Mouse (Mus musculus) lung, embryonic 16.5 days (tissue): ENCODE data around the gene Glyat. TPM values are rescaled to one million over a fixed set of nuclear protein-coding genes. Genes with fewer than 3 reads are reported as not detected.
A peak's percentile ranks its signal among the peaks of the same experiment; 100 is the strongest.

Source experiments
- ATAC-seq: fragments of 200-750 bp; cut with Nextera tagmentation; 2 replicates; pipeline ENCODE4 v1.8.0; 2017; ENCODE audit warnings: low read depth, mild to moderate bottlenecking, moderate library complexity
- H3K27ac ChIP-seq: fragments of 300-500 bp; sonication (generic); 2 replicates; pipeline ENCODE4 v1.5.1; 2014; ENCODE audit warnings: mild to moderate bottlenecking, control low read depth, low read length
- H3K27me3 ChIP-seq: fragments of 300-500 bp; sonication (generic); 2 replicates; pipeline ENCODE4 v1.6.1; 2014; ENCODE audit warnings: low read depth, low read length, mixed read lengths; ENCODE audit not compliant: control insufficient read depth, insufficient read depth
- H3K36me3 ChIP-seq: fragments of 300-500 bp; sonication (generic); 2 replicates; pipeline ENCODE4 v1.6.1; 2014; ENCODE audit warnings: low read length; ENCODE audit not compliant: control insufficient read depth, insufficient read depth
- H3K4me1 ChIP-seq: fragments of 300-500 bp; sonication (generic); replicated peaks from 2 replicates; pipeline ENCODE4 v1.6.1; 2014; ENCODE audit warnings: low read length, mixed read lengths; ENCODE audit not compliant: control insufficient read depth, insufficient read depth
- H3K4me2 ChIP-seq: fragments of 300-500 bp; sonication (generic); 2 replicates; pipeline ENCODE4 v1.6.1; 2014; ENCODE audit warnings: low read depth, low read length, control low read depth
- H3K4me3 ChIP-seq: fragments of 300-500 bp; sonication (generic); 2 replicates; pipeline ENCODE4 v1.5.1; 2014; ENCODE audit warnings: mild to moderate bottlenecking, low read length, control low read depth
- H3K9ac ChIP-seq: fragments of 300-500 bp; sonication (generic); 2 replicates; pipeline ENCODE4 v1.6.1; 2014; ENCODE audit warnings: low read length, control low read depth
- H3K9me3 ChIP-seq: fragments of 300-500 bp; sonication (generic); 2 replicates; pipeline ENCODE4 v1.6.1; 2016; ENCODE audit warnings: low read length; ENCODE audit not compliant: control insufficient read depth
- WGBS: fragments of 180-500 bp; shearing (Covaris S2); extraction: QIAGEN DNeasy Blood & Tissue Kit; methylation state at CpG from one replicate; pipeline ENCODE4 v1.1.7; 2014; 5-methylcytosine and 5-hydroxymethylcytosine counted together
- polyA plus RNA-seq: library from polyadenylated mRNA; unstranded; fragments of >200 nt; fragmentation: Nextera tagmentation; extraction: Ambion mirVana; gene quantifications from 2 replicates; pipeline ENCODE4 v1.2.1, GENCODE M21; 2015

The Glyat gene
- polyA plus RNA-seq = not detected in 2 replicates

DNA sequence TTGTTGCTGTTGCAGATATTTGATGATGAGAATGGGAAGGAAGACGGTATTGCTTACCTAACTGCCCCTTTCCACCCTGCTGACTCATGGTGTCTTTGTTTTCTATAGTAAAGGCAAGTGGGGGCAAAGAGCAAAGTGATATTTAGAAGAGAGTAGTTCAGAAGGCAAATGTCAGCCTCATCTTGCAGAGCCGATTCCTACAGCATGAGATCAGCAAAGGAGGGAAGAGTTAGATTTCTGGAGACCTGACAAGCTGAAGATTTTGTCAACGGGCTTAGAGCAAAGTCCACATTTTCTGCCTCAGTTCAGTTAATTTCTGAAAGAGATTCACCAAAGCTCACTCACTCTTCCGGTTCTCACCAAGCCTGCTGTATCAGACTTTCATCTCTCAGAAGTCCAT lies at the start of gene Glyat:
Glyat (plus strand) TSS at position 133 of the 400 bp plus-strand sequence.
- Histone ChIP-seq H3K4me2 (no peak within 1 kb of the TSS), H3K36me3 (no peaks in the 10 kb centered on the region), H3K27ac (no peak within 1 kb of the TSS), H3K4me1 (no peaks in the 10 kb centered on the region), H3K27me3 (no peaks in the 10 kb centered on the region), H3K9ac (no peak within 1 kb of the TSS), H3K9me3 (no peaks in the 10 kb centered on the region), H3K4me3 (no peak within 1 kb of the TSS)
- 70% methylated on average over 4 of the region's 4 CpGs for WGBS
- ATAC-seq = no peak

DNA sequence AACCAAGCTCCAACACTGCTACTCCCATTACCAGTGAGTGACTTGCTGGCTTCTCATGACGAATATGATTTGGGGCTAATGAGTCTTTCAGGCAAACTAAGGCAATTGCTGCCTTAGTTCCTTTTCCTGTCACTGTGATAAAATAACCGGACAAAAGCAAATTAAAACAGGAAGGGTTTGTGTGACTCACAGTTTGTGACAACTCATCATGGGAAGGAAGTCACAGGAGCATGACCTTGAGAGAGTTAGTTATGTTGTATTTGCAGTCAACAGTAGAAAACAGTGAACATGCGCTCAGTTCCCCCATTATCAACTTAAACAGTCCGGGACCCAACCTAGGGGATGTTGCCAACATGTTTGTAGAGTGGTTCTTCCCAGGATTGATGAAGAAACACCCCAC lies 47.8 kb upstream of the Glyat start:
- ATAC-seq = no peak
- peaks cover 5% of the 10 kb centered on the region; the same call in 1 of the 2 replicates for H3K36me3 ChIP-seq
- H3K4me2 ChIP-seq = no peak overlapping the region
- H3K4me1 ChIP-seq = no peaks in the 10 kb centered on the region
- no peaks in the 10 kb centered on the region for H3K9me3 ChIP-seq
- H3K27me3 ChIP-seq = no peaks in the 10 kb centered on the region
- no peak overlapping the region for H3K27ac ChIP-seq
- no peak overlapping the region for H3K4me3 ChIP-seq
- H3K9ac ChIP-seq = no peak overlapping the region
- WGBS = 69% methylated on average over 4 of the region's 4 CpGs

DNA sequence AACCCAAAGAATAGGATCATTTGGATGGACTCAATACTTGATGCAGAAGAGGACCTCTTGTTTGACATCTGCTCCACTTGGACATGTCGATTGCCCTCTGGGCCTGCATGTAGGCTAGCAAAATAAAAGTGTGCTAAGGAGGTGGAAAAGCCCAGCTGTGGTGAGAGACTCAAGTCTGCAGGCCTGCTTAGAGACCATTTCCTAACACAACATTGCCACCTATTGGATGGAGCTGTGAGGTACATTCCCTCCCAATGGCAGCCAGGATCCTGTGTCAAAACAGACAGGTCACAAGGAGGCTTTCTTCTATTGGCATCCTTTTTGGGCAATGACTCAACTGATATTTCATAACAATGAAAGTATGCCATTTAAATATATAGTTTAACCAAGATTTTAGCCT lies 41.2 kb upstream of the Glyat start:
- Histone ChIP-seq H3K4me1 (peaks cover 8% of the 10 kb centered on the region; the same call in 1 of the 2 replicates), H3K27ac (no peak overlapping the region), H3K4me2 (no peak overlapping the region), H3K9ac (no peak overlapping the region), H3K36me3 (no peaks in the 10 kb centered on the region; the same call in 1 of the 2 replicates), H3K9me3 (no peaks in the 10 kb centered on the region), H3K27me3 (no peaks in the 10 kb centered on the region), H3K4me3 (no peak overlapping the region)
- WGBS = 5% methylated on average over 1 of the region's 1 CpGs
- ATAC-seq = 0 out of 2 replicates have a peak, but pooled peaks have one; percentile 18

DNA sequence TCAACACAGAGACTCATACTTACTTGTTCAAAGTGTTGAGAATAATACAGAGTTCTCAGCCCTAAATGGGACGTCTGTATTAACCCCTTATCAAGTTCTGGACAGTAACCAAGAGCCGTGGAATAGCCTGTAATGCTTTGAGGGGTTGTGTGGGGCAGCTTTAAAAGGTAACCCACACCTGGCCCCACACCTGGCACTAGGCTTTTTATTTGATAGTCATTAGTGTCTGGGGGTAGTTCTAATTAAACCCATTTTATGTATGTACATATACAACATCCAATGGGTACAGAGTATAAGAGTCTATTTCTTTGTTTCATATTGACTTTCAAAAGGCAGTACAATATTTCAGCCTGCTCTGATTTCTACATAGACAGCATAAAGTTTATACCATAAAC lies 38.0 kb upstream of the Glyat start:
- H3K9ac ChIP-seq = no peak overlapping the region
- H3K4me2 ChIP-seq = peak overlapping the region; percentile 100
- peak; percentile 3; the same call in 1 of the 2 replicates for ATAC-seq
- WGBS = 47% methylated on average over 2 of the region's 2 CpGs
- H3K27me3 ChIP-seq = no peaks in the 10 kb centered on the region
- peak overlapping the region; percentile 58 for H3K4me3 ChIP-seq
- no peak overlapping the region for H3K27ac ChIP-seq
- peaks cover 8% of the 10 kb centered on the region; the same call in 1 of the 2 replicates for H3K4me1 ChIP-seq
- no peaks in the 10 kb centered on the region for H3K9me3 ChIP-seq
- no peaks in the 10 kb centered on the region for H3K36me3 ChIP-seq

GRCm38 (mm10) chr19:12595530-12596289 lies 37.4 kb upstream of the Glyat start:
- Histone ChIP-seq H3K9me3 (no peaks in the 10 kb centered on the region), H3K27ac (peak overlapping the region; percentile 59), H3K9ac (peak overlapping the region; percentile 75), H3K36me3 (no peaks in the 10 kb centered on the region), H3K4me3 (peak overlapping the region; percentile 58), H3K27me3 (no peaks in the 10 kb centered on the region), H3K4me2 (peak overlapping the region; percentile 100), H3K4me1 (peaks cover 8% of the 10 kb centered on the region; the same call in 1 of the 2 replicates)
- under 1% methylated on average over 49 of the region's 49 CpGs for WGBS
- ATAC-seq = peak; percentile 91

DNA sequence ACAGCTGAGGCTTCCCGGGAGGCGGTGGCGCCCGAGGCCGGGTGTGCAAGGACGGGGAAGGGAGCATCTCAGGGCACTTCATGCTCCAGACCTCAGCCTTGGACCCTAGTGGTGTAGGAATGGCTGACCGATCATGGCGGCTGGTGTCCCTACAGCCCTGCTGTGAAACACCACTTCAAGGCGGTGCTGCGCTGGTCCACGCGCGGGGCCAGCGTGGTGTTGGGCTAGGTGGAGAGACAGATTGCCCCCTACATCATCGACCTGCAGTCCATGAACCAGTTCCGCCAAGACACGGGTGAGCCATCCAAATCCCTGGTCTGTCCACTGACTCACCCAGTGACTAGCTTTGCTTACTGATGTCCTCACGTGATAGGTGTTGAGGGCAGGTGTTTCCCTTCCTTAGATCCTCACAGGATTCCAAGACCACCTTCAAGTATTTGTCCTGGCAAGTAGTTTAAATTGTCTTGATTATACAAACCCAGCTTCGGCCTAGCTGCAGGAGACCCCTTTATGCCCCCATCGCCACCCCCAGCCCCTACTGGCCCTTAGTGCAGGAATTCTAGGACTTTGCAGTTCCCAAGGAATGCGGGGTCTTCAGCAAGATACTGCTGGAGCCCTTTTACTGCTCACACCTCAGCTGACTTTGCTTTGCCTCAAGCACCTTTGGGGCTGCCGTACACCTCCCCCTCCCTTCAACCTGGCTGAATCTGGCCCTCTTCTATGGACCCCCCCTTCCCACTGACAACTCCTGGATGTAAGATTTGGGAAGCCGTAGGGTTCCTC lies 36.6 kb upstream of the Glyat start:
- peak; percentile 35 for ATAC-seq
- H3K4me1 ChIP-seq = peaks cover 8% of the 10 kb centered on the region; the same call in 1 of the 2 replicates
- H3K27me3 ChIP-seq = no peaks in the 10 kb centered on the region
- H3K9ac ChIP-seq = peak overlapping the region; percentile 75
- H3K4me3 ChIP-seq = peak overlapping the region; percentile 58
- WGBS = 12% methylated on average over 23 of the region's 23 CpGs
- H3K27ac ChIP-seq = peak overlapping the region; percentile 59
- H3K4me2 ChIP-seq = peak overlapping the region; percentile 100
- no peaks in the 10 kb centered on the region for H3K9me3 ChIP-seq
- H3K36me3 ChIP-seq = no peaks in the 10 kb centered on the region

DNA sequence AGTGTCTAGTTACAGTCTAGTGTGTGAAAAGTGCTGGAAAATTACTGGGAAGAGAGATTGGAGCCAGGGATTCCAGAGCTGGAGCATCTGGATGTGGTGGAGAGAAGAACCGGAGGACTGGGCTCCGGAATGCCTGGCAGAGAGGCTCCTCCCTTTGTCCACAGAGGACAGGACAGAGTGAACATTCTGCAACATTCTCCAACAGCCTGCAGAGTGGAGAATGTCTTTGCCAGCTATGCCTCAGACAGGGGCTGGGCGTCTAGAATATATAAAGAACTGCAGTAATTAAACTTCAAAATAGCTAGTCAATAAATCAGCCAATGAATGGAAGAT lies 36.1 kb upstream of the Glyat start:
- WGBS = 47% methylated on average over 3 of the region's 3 CpGs
- Histone ChIP-seq H3K27me3 (no peaks in the 10 kb centered on the region), H3K36me3 (no peaks in the 10 kb centered on the region), H3K9ac (no peak overlapping the region), H3K27ac (no peak overlapping the region), H3K4me3 (no peak overlapping the region), H3K4me2 (peak overlapping the region; percentile 100; the same call in 1 of the 2 replicates), H3K9me3 (no peaks in the 10 kb centered on the region), H3K4me1 (peaks cover 8% of the 10 kb centered on the region; the same call in 1 of the 2 replicates)
- ATAC-seq = 0 out of 2 replicates have a peak, but pooled peaks have one; percentile 3

- Histone ChIP-seq H3K9ac (no peak overlapping the region), H3K27ac (no peak overlapping the region), H3K27me3 (no peaks in the 10 kb centered on the region), H3K9me3 (no peaks in the 10 kb centered on the region), H3K36me3 (no peaks in the 10 kb centered on the region), H3K4me2 (no peak overlapping the region), H3K4me1 (peaks cover 8% of the 10 kb centered on the region; the same call in 1 of the 2 replicates), H3K4me3 (no peak overlapping the region)
- 50% methylated on average over 3 of the region's 3 CpGs for WGBS
- no peak for ATAC-seq
Observed at GRCm38 (mm10) chr19:12598674-12599073, 34.4 kb upstream of the Glyat start.

DNA sequence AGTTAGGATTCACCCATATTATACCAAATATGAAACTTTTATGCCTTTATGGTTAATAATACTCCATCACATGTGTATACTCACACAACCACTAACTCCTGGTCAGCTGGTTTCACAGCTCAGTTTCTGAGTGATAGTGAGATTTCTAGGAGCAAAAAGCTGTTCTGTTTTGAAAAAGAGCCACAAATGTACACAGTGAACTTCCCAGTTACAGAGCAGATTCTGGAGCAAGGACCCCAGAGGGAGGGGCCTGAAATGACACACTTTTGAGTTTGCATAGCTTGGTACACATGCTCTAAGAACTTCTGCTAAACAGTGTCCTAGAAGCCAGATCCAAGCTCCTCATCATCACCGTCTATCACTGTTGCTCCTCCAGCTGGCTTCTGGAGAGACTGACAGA lies 33.4 kb upstream of the Glyat start, which contains the start of gene Gm4952:
Gm4952 (plus strand) TSS at position 301 of the 400 bp plus-strand sequence.
- Histone ChIP-seq H3K27ac (no peak within 1 kb of the TSS), H3K9me3 (no peaks in the 10 kb centered on the region), H3K4me2 (no peak within 1 kb of the TSS), H3K4me3 (no peak within 1 kb of the TSS), H3K27me3 (no peaks in the 10 kb centered on the region), H3K9ac (no peak within 1 kb of the TSS), H3K36me3 (no peaks in the 10 kb centered on the region), H3K4me1 (peaks cover 8% of the 10 kb centered on the region; the same call in 1 of the 2 replicates)
- 48% methylated on average over 1 of the region's 1 CpGs for WGBS
- ATAC-seq = no peak
